Mouse (Mus musculus) cortical plate, adult 2 months (tissue): ENCODE measurements around the gene Mapk10.
A peak's percentile ranks its signal among the peaks of the same experiment; 100 is the strongest.

Source experiments
- CTCF ChIP-seq: fragments of 200-500 bp; IDR thresholded peaks from 2 replicates; pipeline ENCODE4 v1.5.1; 2011; ENCODE audit warnings: mild to moderate bottlenecking, control low read depth, low read length; ENCODE audit not compliant: insufficient read depth; ENCODE audit errors: extremely low read depth
- POLR2A ChIP-seq: fragments of 200-500 bp; IDR thresholded peaks from 2 replicates; pipeline ENCODE4 v1.6.1; 2011; ENCODE audit warnings: mild to moderate bottlenecking, low read length, control low read depth; ENCODE audit not compliant: insufficient read depth; ENCODE audit errors: extremely low read depth

DNA sequence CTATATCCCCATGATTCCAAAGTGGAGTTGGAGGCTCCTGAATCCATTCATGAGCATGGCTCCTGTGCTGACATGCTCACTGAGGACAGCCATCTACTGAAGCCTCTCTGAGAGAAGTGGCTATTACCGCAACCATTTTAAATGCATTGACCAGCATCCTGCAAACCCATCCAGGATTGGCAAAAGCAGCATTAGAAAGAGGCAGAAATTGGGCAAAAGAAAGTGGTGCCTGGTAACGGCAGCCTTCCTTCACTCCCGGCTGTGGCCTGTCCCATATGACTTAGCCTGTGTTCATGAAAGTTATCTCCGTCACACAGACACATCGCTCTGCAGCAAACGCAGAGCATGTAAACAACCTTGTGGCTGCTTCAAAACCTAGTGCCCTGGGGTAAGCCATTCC, 1.6 kb downstream of the Mapk10 start:
- TF ChIP-seq CTCF (no peak), POLR2A (0 out of 2 replicates have a peak, but pooled peaks have one; percentile 6)
